Mouse (Mus musculus): Measurements from ENCODE around the gene Cdk15. TPM values are rescaled to one million over a fixed set of nuclear protein-coding genes. Genes with fewer than 3 reads are reported as not detected.

Gene Cdk15
- polyA plus RNA-seq, 1 experiment from 2014 or later, result 1.0 TPM

- no peaks in the 10 kb centered on the region for H3K36me3 ChIP-seq
- no peak overlapping the region for H3K4me3 ChIP-seq
- no peaks in the 10 kb centered on the region for H3K9me3 ChIP-seq
- no peak overlapping the region for H3K4me2 ChIP-seq
- WGBS, result 74% methylated on average over 10 of the region's 10 CpGs
- no peak overlapping the region for H3K9ac ChIP-seq
- H3K27ac ChIP-seq (replicated peaks), result no peak overlapping the region
- H3K4me1 ChIP-seq (replicated peaks), result no peaks in the 10 kb centered on the region
- H3K27me3 ChIP-seq, result no peaks in the 10 kb centered on the region
- no peak for ATAC-seq (ENCODE audit: low FRiP score, low read depth)
These were observed 112.1 kb downstream of the Cdk15 start for GRCm38 (mm10) chr1:59368649-59369319.

- H3K9ac ChIP-seq, result no peak overlapping the region
- H3K36me3 ChIP-seq, result no peaks in the 10 kb centered on the region
- H3K4me2 ChIP-seq, result no peak overlapping the region
- 59% methylated on average over 7 of the region's 7 CpGs for WGBS
- H3K27me3 ChIP-seq, result no peaks in the 10 kb centered on the region
- no peaks in the 10 kb centered on the region for H3K4me1 ChIP-seq (replicated peaks)
- H3K4me3 ChIP-seq, result no peak overlapping the region
- H3K27ac ChIP-seq (replicated peaks), result no peak overlapping the region
- ATAC-seq (ENCODE audit: low FRiP score, low read depth), result no peak
- H3K9me3 ChIP-seq, result no peaks in the 10 kb centered on the region
These were observed 112.6 kb downstream of the Cdk15 start for GRCm38 (mm10) chr1:59369320-59369685.

DNA sequence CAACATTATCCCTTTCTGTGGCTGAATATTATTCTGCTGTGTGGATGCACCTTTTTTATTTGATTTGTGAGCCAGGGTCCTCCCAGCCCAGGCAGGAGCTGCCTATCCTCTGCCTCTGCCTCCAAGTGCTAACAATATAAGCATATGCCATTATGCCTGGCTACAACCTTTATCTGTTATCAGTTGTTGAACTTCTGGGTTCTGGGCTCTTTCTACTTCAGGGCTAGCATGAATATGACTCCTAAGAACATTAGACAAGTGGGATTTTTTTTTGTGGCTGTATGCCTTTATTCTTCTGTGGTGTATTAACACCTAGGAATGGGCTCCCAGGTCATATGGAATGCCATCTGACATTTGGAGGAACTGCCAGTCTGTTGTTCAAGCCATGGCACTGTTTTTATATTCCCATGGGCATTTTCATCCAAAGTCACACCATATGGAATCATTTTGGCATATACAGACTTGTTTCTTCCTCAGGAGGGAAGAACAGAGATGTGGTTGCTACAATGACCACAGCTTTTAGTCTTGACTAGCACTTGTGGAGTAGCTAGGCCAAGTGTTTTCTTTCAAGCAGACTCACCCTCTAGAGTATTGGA is 113.7 kb downstream of the Cdk15 start:
- no peaks in the 10 kb centered on the region for H3K27me3 ChIP-seq
- no peaks in the 10 kb centered on the region for H3K9me3 ChIP-seq
- ATAC-seq (ENCODE audit: low FRiP score, low read depth), result no peak

GRCm38 (mm10) chr1:59376021-59376548 is 119.4 kb downstream of the Cdk15 start:
- WGBS, result 3% methylated on average over 13 of the region's 13 CpGs
- peak overlapping the region; percentile 16; the same call in 1 of the 2 replicates for H3K4me2 ChIP-seq
- no peak overlapping the region for H3K9ac ChIP-seq
- no peaks in the 10 kb centered on the region for H3K27me3 ChIP-seq
- H3K4me3 ChIP-seq, result no peak overlapping the region
- H3K4me1 ChIP-seq (replicated peaks), result peaks cover 7% of the 10 kb centered on the region
- no peaks in the 10 kb centered on the region for H3K9me3 ChIP-seq
- H3K27ac ChIP-seq (replicated peaks), result no peak overlapping the region
- peak; percentile 72 for ATAC-seq (ENCODE audit: low FRiP score, low read depth)
- no peaks in the 10 kb centered on the region for H3K36me3 ChIP-seq

More for the DNA sequence above, 113.7 kb downstream of the Cdk15 start:
- no peak overlapping the region for H3K9ac ChIP-seq
- H3K36me3 ChIP-seq, result no peaks in the 10 kb centered on the region
- H3K27ac ChIP-seq (replicated peaks), result no peak overlapping the region
- H3K4me2 ChIP-seq, result no peak overlapping the region
- H3K4me3 ChIP-seq, result no peak overlapping the region
- H3K4me1 ChIP-seq (replicated peaks), result no peaks in the 10 kb centered on the region

DNA sequence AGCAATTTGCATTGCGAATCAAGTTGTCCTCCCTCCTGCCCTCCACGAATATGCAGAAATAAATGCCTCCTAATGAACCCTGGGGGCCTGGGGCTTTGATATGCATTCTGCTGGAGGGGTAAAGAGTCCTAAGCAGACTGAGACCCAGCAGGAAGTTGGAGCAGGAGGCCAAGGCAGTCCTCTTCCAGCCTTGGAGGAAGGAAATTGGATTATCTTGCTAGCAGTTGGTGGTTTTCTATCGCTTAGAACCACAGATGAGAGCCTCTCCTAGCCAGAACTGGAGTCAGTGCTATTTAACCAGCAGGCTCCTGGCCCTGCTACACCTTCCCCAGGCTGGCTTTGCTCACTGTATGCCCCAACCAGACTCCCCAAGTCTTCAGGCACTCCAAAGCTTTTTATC is 119.9 kb downstream of the Cdk15 start:
- Histone ChIP-seq H3K4me2 (peak overlapping the region; percentile 16; the same call in 1 of the 2 replicates), H3K36me3 (no peaks in the 10 kb centered on the region), H3K9ac (no peak overlapping the region), H3K27me3 (no peaks in the 10 kb centered on the region), H3K27ac (replicated peaks) (no peak overlapping the region; the same call in 1 of the 2 replicates), H3K4me1 (replicated peaks) (peaks cover 7% of the 10 kb centered on the region), H3K4me3 (no peak overlapping the region), H3K9me3 (no peaks in the 10 kb centered on the region)
- peak; percentile 84 for ATAC-seq (ENCODE audit: low FRiP score, low read depth)
- WGBS, result 6% methylated on average over 3 of the region's 3 CpGs

- ATAC-seq (ENCODE audit: low FRiP score, low read depth), result no peak
- no peaks in the 10 kb centered on the region for H3K36me3 ChIP-seq
- H3K4me2 ChIP-seq, result no peak overlapping the region
- no peak overlapping the region for H3K4me3 ChIP-seq
- H3K9me3 ChIP-seq, result no peaks in the 10 kb centered on the region
- no peak overlapping the region for H3K9ac ChIP-seq
- H3K27me3 ChIP-seq, result no peaks in the 10 kb centered on the region
- WGBS, result 79% methylated on average over 9 of the region's 9 CpGs
- peaks cover 7% of the 10 kb centered on the region for H3K4me1 ChIP-seq (replicated peaks)
- H3K27ac ChIP-seq (replicated peaks), result no peak overlapping the region
These were observed 120.6 kb downstream of the Cdk15 start for GRCm38 (mm10) chr1:59377312-59377711.

DNA sequence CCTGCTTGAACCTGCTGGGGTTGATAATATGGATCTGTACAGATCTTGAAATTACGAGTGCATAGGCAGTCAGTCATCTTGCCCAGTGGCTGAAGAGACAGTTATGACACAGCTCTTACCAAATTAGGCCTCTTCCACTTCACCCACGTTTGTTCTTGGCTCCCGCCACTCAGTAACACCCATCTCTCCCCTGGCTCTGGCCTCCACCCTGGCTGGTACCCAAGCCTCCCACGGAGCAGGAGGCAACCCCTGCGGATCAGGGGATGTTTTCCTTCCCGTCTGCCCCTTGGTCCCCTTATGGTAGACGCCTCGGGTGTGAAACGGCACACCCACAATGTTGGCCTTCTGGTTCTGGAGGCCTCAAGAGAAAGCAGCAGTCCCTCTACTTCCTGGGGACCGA is 124.2 kb downstream of the Cdk15 start:
- no peak overlapping the region for H3K4me2 ChIP-seq
- H3K4me3 ChIP-seq, result no peak overlapping the region
- no peak overlapping the region for H3K27ac ChIP-seq (replicated peaks)
- H3K9ac ChIP-seq, result no peak overlapping the region
- no peaks in the 10 kb centered on the region for H3K27me3 ChIP-seq
- H3K4me1 ChIP-seq (replicated peaks), result peaks cover 7% of the 10 kb centered on the region
- no peaks in the 10 kb centered on the region for H3K9me3 ChIP-seq
- H3K36me3 ChIP-seq, result no peaks in the 10 kb centered on the region
- ATAC-seq (ENCODE audit: low FRiP score, low read depth), result no peak
- WGBS, result 78% methylated on average over 10 of the region's 10 CpGs

DNA sequence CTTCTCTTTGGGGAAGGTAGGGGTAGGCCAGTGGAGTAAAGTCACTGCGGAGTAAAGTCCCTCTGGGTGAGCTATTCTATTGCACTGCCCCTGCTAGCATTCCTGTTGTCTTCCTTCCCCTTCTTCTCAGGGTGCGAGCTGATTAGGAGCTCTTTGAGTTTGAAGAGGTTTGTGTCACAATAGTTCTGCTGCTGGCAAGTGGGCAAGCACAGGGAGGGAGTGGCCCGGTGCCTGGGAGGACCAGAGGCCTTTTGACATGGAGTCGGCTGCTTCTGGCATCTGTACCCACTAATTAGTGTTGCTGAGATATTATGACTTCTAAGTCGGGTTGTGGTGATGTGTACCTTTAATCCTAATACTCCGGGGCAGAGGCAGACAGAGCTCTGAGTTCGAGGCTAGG is 124.8 kb downstream of the Cdk15 start:
- no peaks in the 10 kb centered on the region for H3K9me3 ChIP-seq
- ATAC-seq (ENCODE audit: low FRiP score, low read depth), result no peak
- H3K27ac ChIP-seq (replicated peaks), result no peak overlapping the region
- WGBS, result 81% methylated on average over 7 of the region's 7 CpGs
- H3K4me3 ChIP-seq, result no peak overlapping the region
- no peak overlapping the region for H3K4me2 ChIP-seq
- H3K36me3 ChIP-seq, result no peaks in the 10 kb centered on the region
- H3K9ac ChIP-seq, result no peak overlapping the region
- H3K4me1 ChIP-seq (replicated peaks), result peaks cover under 1% of the 10 kb centered on the region; the same call in 1 of the 2 replicates
- H3K27me3 ChIP-seq, result no peaks in the 10 kb centered on the region

DNA sequence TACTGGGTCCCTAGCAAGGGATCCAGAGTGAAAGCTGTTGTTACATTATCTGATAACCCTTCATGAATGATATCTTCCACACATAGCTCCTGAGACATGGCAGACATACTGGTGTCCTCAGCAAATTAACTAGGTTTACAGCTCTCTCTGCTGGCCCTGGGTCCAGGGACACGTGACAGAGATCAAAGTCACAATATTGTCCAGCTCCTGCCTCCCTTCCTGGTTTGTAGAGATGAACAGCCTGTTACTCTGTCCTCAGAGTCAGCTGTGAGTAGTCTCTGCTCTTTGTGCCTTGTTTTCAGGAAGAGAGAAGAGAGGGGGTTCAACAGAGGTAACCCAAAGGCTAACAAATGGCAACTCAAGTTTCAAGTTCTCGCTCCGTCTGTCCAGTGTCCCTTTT is 125.8 kb downstream of the Cdk15 start:
- Histone ChIP-seq H3K9me3 (no peaks in the 10 kb centered on the region), H3K4me2 (no peak overlapping the region), H3K4me1 (replicated peaks) (peaks cover under 1% of the 10 kb centered on the region), H3K4me3 (no peak overlapping the region), H3K9ac (no peak overlapping the region), H3K36me3 (no peaks in the 10 kb centered on the region), H3K27ac (replicated peaks) (no peak overlapping the region), H3K27me3 (no peaks in the 10 kb centered on the region)
- WGBS, result 90% methylated on average over 3 of the region's 3 CpGs
- no peak for ATAC-seq (ENCODE audit: low FRiP score, low read depth)

- no peaks in the 10 kb centered on the region for H3K27me3 ChIP-seq
- no peaks in the 10 kb centered on the region for H3K9me3 ChIP-seq
- ATAC-seq (ENCODE audit: low FRiP score, low read depth), result no peak
- H3K9ac ChIP-seq, result no peak overlapping the region
- WGBS, result 79% methylated on average over 6 of the region's 6 CpGs
- peaks cover 7% of the 10 kb centered on the region for H3K4me1 ChIP-seq (replicated peaks)
- no peak overlapping the region for H3K4me3 ChIP-seq
- no peak overlapping the region for H3K4me2 ChIP-seq
- H3K36me3 ChIP-seq, result no peaks in the 10 kb centered on the region
- no peak overlapping the region for H3K27ac ChIP-seq (replicated peaks)
These were observed 126.4 kb downstream of the Cdk15 start for GRCm38 (mm10) chr1:59383049-59383610.

DNA sequence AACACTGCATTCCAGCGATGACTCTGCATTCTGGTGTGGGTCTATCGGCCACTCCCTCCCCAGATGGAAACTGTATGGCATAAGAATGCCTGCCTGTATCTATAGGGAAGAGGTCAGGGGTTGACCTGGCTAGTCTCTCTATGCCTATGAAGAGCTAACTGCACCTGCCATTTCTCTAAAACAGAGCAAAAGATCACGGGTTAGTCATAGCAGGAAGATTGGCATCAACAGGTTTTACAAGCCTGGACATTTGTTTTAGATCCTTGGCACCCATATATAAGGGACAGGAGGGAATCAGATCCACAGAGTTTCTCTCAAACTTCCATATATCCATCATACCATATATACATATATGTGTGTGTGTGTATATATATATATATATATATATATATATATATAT is 127.7 kb downstream of the Cdk15 start:
- ATAC-seq (ENCODE audit: low FRiP score, low read depth), result no peak
- H3K27ac ChIP-seq (replicated peaks), result no peak overlapping the region
- no peak overlapping the region for H3K9ac ChIP-seq
- no peak overlapping the region for H3K4me3 ChIP-seq
- H3K4me1 ChIP-seq (replicated peaks), result peaks cover 7% of the 10 kb centered on the region
- H3K4me2 ChIP-seq, result no peak overlapping the region
- no peaks in the 10 kb centered on the region for H3K27me3 ChIP-seq
- no peaks in the 10 kb centered on the region for H3K9me3 ChIP-seq
- H3K36me3 ChIP-seq, result no peaks in the 10 kb centered on the region
- WGBS, result 89% methylated on average over 3 of the region's 3 CpGs

- Histone ChIP-seq H3K36me3 (no peaks in the 10 kb centered on the region), H3K27ac (replicated peaks) (no peak overlapping the region), H3K4me2 (no peak overlapping the region), H3K9me3 (no peaks in the 10 kb centered on the region), H3K27me3 (no peaks in the 10 kb centered on the region), H3K4me3 (no peak overlapping the region), H3K4me1 (replicated peaks) (peaks cover 7% of the 10 kb centered on the region), H3K9ac (no peak overlapping the region)
- 76% methylated on average over 6 of the region's 6 CpGs for WGBS
- no peak for ATAC-seq (ENCODE audit: low FRiP score, low read depth)
These were observed 128.9 kb downstream of the Cdk15 start for GRCm38 (mm10) chr1:59385641-59386040.
